Mouse (Mus musculus): Measurements from ENCODE around the gene Ear1.
"Not testable (repeated sequence)": the region's sequence is repeated elsewhere in the genome, so short reads cannot be mapped to it uniquely, and the experiment has no call there.

DNA sequence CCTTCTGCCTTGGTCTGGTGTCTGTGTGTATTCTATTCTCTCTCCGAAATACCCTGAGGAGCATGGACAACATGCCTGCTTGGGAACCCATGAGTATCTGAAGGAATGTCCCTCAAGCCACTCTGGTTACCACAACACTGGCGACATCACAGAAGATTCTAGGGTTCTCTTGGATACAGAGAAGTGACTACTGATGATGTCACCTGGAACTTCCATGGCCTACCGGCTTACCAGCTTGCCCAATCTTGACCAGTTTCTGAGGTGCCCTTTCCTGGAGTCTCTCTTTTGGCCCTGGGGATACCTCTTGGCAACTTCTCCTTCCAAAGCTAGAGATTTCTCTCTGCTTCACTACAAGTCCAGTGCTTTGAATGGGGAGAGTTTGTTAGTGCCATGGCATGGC, 90.7 kb downstream of the Ear1 start, which contains the start of gene Gm8180:
- TF ChIP-seq CTCF (IDR thresholded peaks at IDR 0.05; ENCODE audit: low read depth); EP300 (optimal IDR thresholded peaks at IDR 0.05): not testable (repeated sequence)

All from stomach, postnatal 0 days (tissue).